24 mouse cellular contexts compared by ENCODE assay signal in genomic region chr17:65574850-65575249, GRCm38 (mm10). TPM values are rescaled to one million over a fixed set of nuclear protein-coding genes. Genes with fewer than 3 reads are reported as not detected.
DNase-seq lines count a peak whose midpoint lies in the region; ATAC-seq and TF ChIP-seq lines count a peak whose summit lies in the region.
"Had no signal": no experiment of that assay in that cellular context is flagged by ENCODE, and none has a peak within 500 bp of the region (broad histone marks: within the 10 kb centered on the region; RNA-seq: fewer than 3 reads in every experiment).

No protein-coding gene starts in this region.

- no peaks in the 10 kb centered on the region for H3K4me1 ChIP-seq in hindbrain, embryonic 13.5 days (replicated peaks)
- H3K4me1 ChIP-seq in hindbrain, embryonic 14.5 days (replicated peaks; ENCODE audit: control insufficient read depth, insufficient read depth, low read length) = no peaks in the 10 kb centered on the region
- no peaks in the 10 kb centered on the region for H3K4me1 ChIP-seq in neural tube, embryonic 15.5 days
- no peaks in the 10 kb centered on the region for H3K4me1 ChIP-seq in forebrain, postnatal 0 days (ENCODE audit: insufficient read depth)
- H3K4me1 ChIP-seq in stomach, postnatal 0 days (replicated peaks; ENCODE audit: control insufficient read depth, insufficient read depth) = no peaks in the 10 kb centered on the region
- H3K4me1 ChIP-seq: embryonic facial prominence, embryonic 12.5 days; midbrain, embryonic 12.5 days had no signal

- no peak overlapping the region for H3K4me2 ChIP-seq in hindbrain, embryonic 13.5 days
- no peak overlapping the region for H3K4me2 ChIP-seq in hindbrain, embryonic 14.5 days (replicated peaks)
- H3K4me2 ChIP-seq in neural tube, embryonic 15.5 days = no peak overlapping the region
- no peak overlapping the region for H3K4me2 ChIP-seq in forebrain, postnatal 0 days (ENCODE audit: low read depth)
- no peak overlapping the region for H3K4me2 ChIP-seq in stomach, postnatal 0 days (replicated peaks; ENCODE audit: low read depth)
- H3K4me2 ChIP-seq: embryonic facial prominence, embryonic 12.5 days; heart, embryonic 11.5 days; liver, embryonic 11.5 days; lung, embryonic 14.5 days; midbrain, embryonic 12.5 days had no signal

- ATAC-seq in hindbrain, embryonic 13.5 days (ENCODE audit: low FRiP score) = 0 out of 2 replicates have a peak, but pooled peaks have one; percentile 23
- no peak for ATAC-seq in hindbrain, embryonic 14.5 days (ENCODE audit: low FRiP score)
- ATAC-seq in neural tube, embryonic 15.5 days (ENCODE audit: low FRiP score) = peak; percentile 27; the same call in 1 of the 2 replicates
- ATAC-seq in forebrain, postnatal 0 days = peak; percentile 14; the same call in 1 of the 2 replicates
- 0 out of 2 replicates have a peak, but pooled peaks have one; percentile 34 for ATAC-seq in stomach, postnatal 0 days (ENCODE audit: low FRiP score, low TSS enrichment)

- TF ChIP-seq CTCF in forebrain, postnatal 0 days (IDR thresholded peaks at IDR 0.05; ENCODE audit: low read depth) = no peak
- no peak for TF ChIP-seq CTCF in stomach, postnatal 0 days (IDR thresholded peaks at IDR 0.05; ENCODE audit: low read depth)

- no peak overlapping the region; the same call in 1 of the 2 replicates for H3K27ac ChIP-seq in hindbrain, embryonic 13.5 days
- no peak overlapping the region for H3K27ac ChIP-seq in hindbrain, embryonic 14.5 days
- H3K27ac ChIP-seq in neural tube, embryonic 15.5 days (replicated peaks) = no peak overlapping the region
- H3K27ac ChIP-seq in forebrain, postnatal 0 days (ENCODE audit: low read depth, low read length) = no peak overlapping the region
- H3K27ac ChIP-seq in stomach, postnatal 0 days (replicated peaks) = no peak overlapping the region
- H3K27ac ChIP-seq: embryonic facial prominence, embryonic 12.5 days; left cerebral cortex, adult 2 months; macrophage; midbrain, embryonic 12.5 days had no signal

- 88% methylated on average over 8 of the region's 8 CpGs for WGBS in hindbrain, embryonic 13.5 days
- 87% methylated on average over 8 of the region's 8 CpGs for WGBS in hindbrain, embryonic 14.5 days
- 68% methylated on average over 8 of the region's 8 CpGs for WGBS in neural tube, embryonic 15.5 days
- 86% methylated on average over 8 of the region's 8 CpGs for WGBS in forebrain, postnatal 0 days
- 75% methylated on average over 8 of the region's 8 CpGs for WGBS in stomach, postnatal 0 days

- no peak overlapping the region for H3K4me3 ChIP-seq in hindbrain, embryonic 13.5 days
- H3K4me3 ChIP-seq in hindbrain, embryonic 14.5 days (replicated peaks; ENCODE audit: low read length) = no peak overlapping the region
- H3K4me3 ChIP-seq in neural tube, embryonic 15.5 days (replicated peaks) = no peak overlapping the region
- no peak overlapping the region for H3K4me3 ChIP-seq in forebrain, postnatal 0 days (ENCODE audit: low read depth, low read length)
- H3K4me3 ChIP-seq in stomach, postnatal 0 days (ENCODE audit: low read depth, low read length) = no peak overlapping the region
- H3K4me3 ChIP-seq: embryonic facial prominence, embryonic 12.5 days; erythroblast, embryonic 14.5 days; left cerebral cortex, adult 2 months; midbrain, embryonic 12.5 days had no signal

- no peak for TF ChIP-seq EP300 in stomach, postnatal 0 days (optimal IDR thresholded peaks at IDR 0.05)

- H3K9ac ChIP-seq in hindbrain, embryonic 13.5 days = no peak overlapping the region
- H3K9ac ChIP-seq in hindbrain, embryonic 14.5 days = no peak overlapping the region
- H3K9ac ChIP-seq in neural tube, embryonic 15.5 days (replicated peaks) = no peak overlapping the region
- no peak overlapping the region for H3K9ac ChIP-seq in forebrain, postnatal 0 days
- no peak overlapping the region for H3K9ac ChIP-seq in stomach, postnatal 0 days (ENCODE audit: low read length)
- H3K9ac ChIP-seq: embryonic facial prominence, embryonic 12.5 days; lung, embryonic 14.5 days; midbrain, embryonic 12.5 days had no signal

- H3K9me3 ChIP-seq in hindbrain, embryonic 13.5 days = no peaks in the 10 kb centered on the region
- H3K9me3 ChIP-seq in hindbrain, embryonic 14.5 days (ENCODE audit: control insufficient read depth, low read length) = no peaks in the 10 kb centered on the region
- H3K9me3 ChIP-seq in neural tube, embryonic 15.5 days (replicated peaks) = no peaks in the 10 kb centered on the region
- no peaks in the 10 kb centered on the region for H3K9me3 ChIP-seq in forebrain, postnatal 0 days (ENCODE audit: low read length)
- H3K9me3 ChIP-seq in stomach, postnatal 0 days (ENCODE audit: control insufficient read depth, low read length) = no peaks in the 10 kb centered on the region
- H3K9me3 ChIP-seq: embryonic facial prominence, embryonic 12.5 days; midbrain, embryonic 12.5 days had no signal

- H3K27me3 ChIP-seq in hindbrain, embryonic 13.5 days = no peaks in the 10 kb centered on the region
- no peaks in the 10 kb centered on the region for H3K27me3 ChIP-seq in hindbrain, embryonic 14.5 days (ENCODE audit: control insufficient read depth, insufficient read depth, low read length)
- no peaks in the 10 kb centered on the region for H3K27me3 ChIP-seq in neural tube, embryonic 15.5 days (replicated peaks)
- no peaks in the 10 kb centered on the region for H3K27me3 ChIP-seq in forebrain, postnatal 0 days (ENCODE audit: insufficient read depth, low read length)
- no peaks in the 10 kb centered on the region for H3K27me3 ChIP-seq in stomach, postnatal 0 days (ENCODE audit: control insufficient read depth, insufficient read depth, low read length)
- H3K27me3 ChIP-seq: embryonic facial prominence, embryonic 12.5 days; midbrain, embryonic 12.5 days had no signal

- peaks cover 12% of the 10 kb centered on the region for H3K36me3 ChIP-seq in hindbrain, embryonic 13.5 days
- peaks cover 12% of the 10 kb centered on the region for H3K36me3 ChIP-seq in hindbrain, embryonic 14.5 days (replicated peaks; ENCODE audit: control insufficient read depth, insufficient read depth)
- peaks cover 5% of the 10 kb centered on the region; the same call in 1 of the 2 replicates for H3K36me3 ChIP-seq in neural tube, embryonic 15.5 days
- H3K36me3 ChIP-seq in forebrain, postnatal 0 days (ENCODE audit: insufficient read depth) = peaks cover 6% of the 10 kb centered on the region; the same call in 1 of the 2 replicates
- H3K36me3 ChIP-seq in stomach, postnatal 0 days (ENCODE audit: control insufficient read depth, insufficient read depth, low read length) = peaks cover 3% of the 10 kb centered on the region; the same call in 1 of the 2 replicates

- DNase-seq in hindbrain, embryonic 14.5 days (ENCODE audit: low spot score) = no peak
- DNase-seq in neural tube, embryonic 10.5 days (ENCODE audit: extremely low spot score, low spot score) = no peak
- no peak for DNase-seq in forebrain, postnatal 0 days
- no peak for DNase-seq in stomach, postnatal 0 days (ENCODE audit: low spot score)
- DNase-seq in kidney, adult 11 months = no peak
- DNase-seq: adrenal gland, postnatal 10 days; gastrocnemius, postnatal 36 days; heart, postnatal 10 days; kidney, postnatal 4 days; layer of hippocampus, adult 9-11 months; left cerebral cortex, postnatal 4 days; right cerebral cortex, postnatal 4 days; thymus, postnatal 36 days had no signal

RNA-seq across cellular contexts. Expression of gene Tmem232, which starts 34.3 kb away (rescaled TPM):
- polyA plus RNA-seq in hindbrain, embryonic 13.5 days (2015; fragmentation: Nextera tagmentation; extraction: Ambion mirVana) = 0.22 and 0.48 TPM in 2 replicates
- 0.62 and 0.74 TPM in 2 replicates for polyA plus RNA-seq in hindbrain, embryonic 14.5 days (2014; fragmentation: Nextera tagmentation; extraction: Ambion mirVana)
- polyA plus RNA-seq in neural tube, embryonic 15.5 days (2015; fragmentation: Nextera tagmentation; extraction: Ambion mirVana) = 1.2 and 1.4 TPM in 2 replicates
- 0.57 and 0.77 TPM in 2 replicates for total RNA-seq in forebrain, postnatal 0 days (2014; rRNA removed)
- 0.79 and 1.1 TPM in 2 replicates for polyA plus RNA-seq in forebrain, postnatal 0 days (2015; fragmentation: Nextera tagmentation; extraction: Ambion mirVana)
- 0.08 TPM in 1 of 2 replicates, not detected in the other for polyA plus RNA-seq in stomach, postnatal 0 days (2015; fragmentation: Nextera tagmentation; extraction: Ambion mirVana)
- polyA plus RNA-seq: erythroblast, embryonic 14.5 days; kidney, embryonic 14.5 days; liver, embryonic 11.5 days; lung, embryonic 14.5 days; macrophage; midbrain, embryonic 12.5 days had no signal

RNA-seq across cellular contexts. Expression of gene Vapa, which starts 38.5 kb away (rescaled TPM):
- 257 and 265 TPM in 2 replicates for polyA plus RNA-seq in hindbrain, embryonic 13.5 days (2015; fragmentation: Nextera tagmentation; extraction: Ambion mirVana)
- 292 and 314 TPM in 2 replicates for polyA plus RNA-seq in hindbrain, embryonic 14.5 days (2014; fragmentation: Nextera tagmentation; extraction: Ambion mirVana)
- polyA plus RNA-seq in neural tube, embryonic 15.5 days (2015; fragmentation: Nextera tagmentation; extraction: Ambion mirVana) = 270 and 299 TPM in 2 replicates
- 114 and 144 TPM in 2 replicates for total RNA-seq in forebrain, postnatal 0 days (2014; rRNA removed)
- polyA plus RNA-seq in forebrain, postnatal 0 days (2015; fragmentation: Nextera tagmentation; extraction: Ambion mirVana) = 320 and 327 TPM in 2 replicates
- 203 and 210 TPM in 2 replicates for polyA plus RNA-seq in stomach, postnatal 0 days (2015; fragmentation: Nextera tagmentation; extraction: Ambion mirVana)
